Mouse (Mus musculus) gastrocnemius, postnatal 4 days (tissue): Measurements from ENCODE around the gene Slc34a2. TPM values are rescaled to one million over a fixed set of nuclear protein-coding genes. Genes with fewer than 3 reads are reported as not detected.

Source experiments
- DNase-seq, 2 experiments: peaks; one replicate each; pipeline ENCODE4 v3.0.0; 2021 to 2022; ENCODE audit warnings: low spot score in 2 of 2, mixed read lengths in 2 of 2
- long read RNA-seq, 2 experiments: library from polyadenylated mRNA; stranded (forward); transcript quantifications; one replicate each; pipeline ENCODE4 v2.0.0; 2021
- total RNA-seq, 2 experiments: library from RNA; stranded (reverse); gene quantifications; 2 replicates each; pipeline ENCODE4 v1.2.3; 2021

Gene Slc34a2
- under 1 TPM in 1 of 2 experiments, not detected in 1; 0.37 TPM for total RNA-seq
- long read RNA-seq, experiment 1, full-length matches to known transcripts = 1 of 1 reads
- long read RNA-seq, experiment 1, partial matches to known transcripts = 0 of 1 reads
- long read RNA-seq, experiment 1, other reads (novel, unspliced or antisense) = 0 of 1 reads
- long read RNA-seq, experiment 2 = 0 reads

- DNase-seq = no peak
These were observed at the start of gene Slc34a2 for GRCm38 (mm10) chr5:53037781-53038180. Gene Slc34a2, plus strand, starts transcription at chr5:53038081.

DNA sequence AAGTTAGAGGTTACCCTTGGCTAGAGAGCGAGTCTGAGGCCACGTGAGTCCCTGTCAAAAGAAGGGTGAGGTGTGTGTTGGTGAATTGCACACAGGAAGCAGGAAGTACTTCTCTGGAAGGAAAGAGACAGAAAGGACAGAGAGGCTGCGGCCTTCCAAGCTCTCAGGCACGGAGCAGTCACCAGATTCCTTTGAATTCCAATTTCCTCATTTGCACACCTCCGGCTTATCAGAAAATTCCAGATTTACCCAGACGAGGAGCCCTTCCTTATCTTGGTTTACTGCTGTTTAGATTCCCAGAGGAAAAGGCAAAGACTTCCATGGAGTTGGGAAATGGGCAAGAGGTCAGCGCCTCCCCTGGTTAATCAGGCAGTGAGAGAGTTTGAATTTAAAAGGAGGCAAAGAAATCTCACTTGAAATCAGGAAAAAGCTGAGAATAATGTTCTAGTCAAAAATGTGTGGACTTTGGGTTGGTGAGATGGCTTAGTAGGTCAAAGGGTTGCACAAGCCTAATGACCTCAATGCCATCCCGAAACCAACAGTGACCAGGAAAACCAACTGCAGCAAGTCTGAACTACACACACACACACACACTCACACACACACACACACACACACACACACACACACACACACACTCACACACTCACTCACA lies 47.1 kb upstream of the Slc34a2 start:
- no peak for DNase-seq

DNA sequence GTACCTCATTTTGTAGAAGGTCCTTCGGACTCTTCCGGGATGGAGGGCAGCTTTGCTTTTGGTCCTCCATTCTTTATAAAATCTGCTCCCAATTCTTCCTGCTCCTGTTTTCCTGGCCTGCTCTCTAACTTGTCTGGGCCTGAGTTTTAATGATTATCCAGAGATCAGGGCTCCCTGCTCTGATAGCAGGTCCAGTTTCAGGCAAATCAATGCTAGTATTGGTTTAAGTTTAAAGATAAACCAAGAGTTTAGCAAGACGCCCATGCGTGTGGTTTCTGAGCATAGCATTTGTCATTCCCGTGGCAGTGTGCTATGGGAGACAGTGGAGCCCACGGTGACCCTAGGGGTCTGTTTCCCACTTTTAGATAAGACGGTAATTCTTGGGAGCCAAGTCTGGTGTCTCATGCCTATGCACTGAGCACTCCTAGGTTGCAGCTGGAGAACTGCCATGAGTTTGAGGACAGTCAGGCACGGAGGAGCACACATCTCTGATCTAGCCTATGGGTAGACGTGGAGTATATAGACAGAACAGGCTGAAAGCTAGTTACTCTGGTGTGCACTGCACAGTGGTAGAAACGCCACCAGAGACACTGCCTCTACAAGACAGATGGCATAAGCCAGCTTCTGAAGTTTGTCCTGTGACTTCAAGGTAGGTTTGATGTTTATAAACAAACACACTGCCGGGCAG lies 45.5 kb upstream of the Slc34a2 start:
- no peak for DNase-seq

- DNase-seq = no peak
These were observed 44.2 kb upstream of the Slc34a2 start for GRCm38 (mm10) chr5:52993490-52994282.

DNA sequence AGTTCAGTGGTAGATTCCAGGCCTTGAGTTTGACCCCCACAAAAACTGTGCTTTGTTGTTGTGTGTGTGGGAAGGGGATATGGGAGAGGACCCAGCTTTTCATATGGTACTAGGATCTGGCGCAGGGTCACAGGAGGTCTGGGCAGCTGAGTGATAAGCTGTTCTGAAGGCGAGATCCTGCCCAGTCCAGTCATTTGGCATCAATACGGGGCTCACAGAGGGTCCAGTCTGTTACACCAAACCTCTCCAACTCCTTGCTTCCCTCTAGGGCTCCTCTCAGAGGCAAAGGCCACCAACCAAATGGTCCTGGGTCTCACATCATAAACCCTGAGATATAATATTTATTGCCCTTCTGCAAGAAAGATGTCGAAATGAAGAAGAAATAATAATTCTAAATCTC lies 42.4 kb upstream of the Slc34a2 start:
- no peak for DNase-seq

- DNase-seq = no peak
These were observed 41.7 kb upstream of the Slc34a2 start for GRCm38 (mm10) chr5:52996145-52996544.

GRCm38 (mm10) chr5:52996601-52997000 lies 41.3 kb upstream of the Slc34a2 start:
- no peak for DNase-seq

DNA sequence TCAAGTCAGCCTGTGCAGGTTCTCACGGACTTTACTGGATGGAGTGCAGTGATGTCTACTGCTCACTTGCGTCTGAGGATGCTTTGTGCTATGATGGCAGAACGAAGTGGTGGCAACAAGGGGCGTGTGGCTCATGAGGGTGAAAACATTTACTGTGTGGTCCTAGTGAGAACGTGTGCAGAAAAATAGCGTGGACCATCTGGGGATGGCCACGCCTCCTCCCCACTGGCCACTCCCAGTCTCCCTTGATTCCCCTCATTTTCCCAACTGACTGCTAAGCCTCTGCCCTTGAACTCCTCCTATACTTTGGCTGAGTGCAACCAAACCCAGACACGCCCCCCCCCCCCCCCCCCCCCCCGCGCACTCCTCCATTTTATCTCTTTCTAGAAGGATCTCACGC lies 40.8 kb upstream of the Slc34a2 start:
- no peak for DNase-seq

- DNase-seq = no peak
These were observed 39.7 kb upstream of the Slc34a2 start for GRCm38 (mm10) chr5:52998097-52998760.

GRCm38 (mm10) chr5:53000169-53000872 lies 37.6 kb upstream of the Slc34a2 start:
- no peak for DNase-seq

DNA sequence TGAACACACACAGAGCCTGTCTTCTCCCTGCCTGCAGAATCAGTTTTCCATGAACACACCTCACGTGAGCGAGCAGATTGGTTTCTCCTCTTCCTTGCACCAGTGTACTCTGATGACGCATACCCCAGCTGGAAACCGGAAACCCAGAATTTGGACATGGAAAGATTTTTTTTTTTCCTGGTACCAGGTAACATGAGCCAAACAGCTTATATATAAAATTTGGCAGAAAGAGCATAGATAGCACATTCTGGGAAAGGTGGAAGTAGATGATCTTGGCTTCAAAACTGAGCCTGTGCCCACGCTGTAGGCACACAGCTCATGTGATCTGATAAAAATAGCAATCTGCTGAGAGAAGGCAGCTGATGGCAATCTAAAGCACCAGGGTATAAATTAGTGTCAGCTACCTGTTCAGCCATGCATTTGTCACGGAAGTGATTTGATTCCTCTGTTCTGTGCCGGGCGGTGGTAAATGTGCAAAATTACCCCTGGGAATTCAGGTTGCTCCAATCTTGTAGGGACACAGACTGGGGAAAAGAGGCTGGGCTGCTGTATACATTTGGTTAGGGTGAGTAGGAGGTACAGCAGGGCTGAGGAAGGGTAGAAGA lies 35.2 kb upstream of the Slc34a2 start:
- no peak for DNase-seq

DNA sequence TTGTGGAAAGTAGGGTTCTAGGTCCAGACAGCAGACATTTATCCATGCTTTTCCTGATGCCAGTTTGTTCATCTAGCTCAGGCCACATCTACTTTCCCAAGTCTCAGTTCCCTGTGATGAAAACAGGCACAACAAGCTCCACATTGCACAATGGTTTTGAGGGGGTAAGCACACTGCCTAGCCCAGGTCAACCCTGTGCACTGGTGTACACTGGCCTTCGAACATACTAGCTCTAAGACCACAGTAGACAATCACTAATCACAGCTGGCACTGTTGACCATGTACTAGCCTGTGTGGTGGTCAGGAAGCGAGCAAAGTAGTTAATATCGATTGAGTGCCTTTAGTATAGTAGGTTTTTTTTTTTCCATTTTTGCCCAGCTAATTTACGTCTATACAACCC lies 34.4 kb upstream of the Slc34a2 start:
- DNase-seq = no peak

GRCm38 (mm10) chr5:53003981-53004380 lies 33.9 kb upstream of the Slc34a2 start:
- DNase-seq = no peak

DNA sequence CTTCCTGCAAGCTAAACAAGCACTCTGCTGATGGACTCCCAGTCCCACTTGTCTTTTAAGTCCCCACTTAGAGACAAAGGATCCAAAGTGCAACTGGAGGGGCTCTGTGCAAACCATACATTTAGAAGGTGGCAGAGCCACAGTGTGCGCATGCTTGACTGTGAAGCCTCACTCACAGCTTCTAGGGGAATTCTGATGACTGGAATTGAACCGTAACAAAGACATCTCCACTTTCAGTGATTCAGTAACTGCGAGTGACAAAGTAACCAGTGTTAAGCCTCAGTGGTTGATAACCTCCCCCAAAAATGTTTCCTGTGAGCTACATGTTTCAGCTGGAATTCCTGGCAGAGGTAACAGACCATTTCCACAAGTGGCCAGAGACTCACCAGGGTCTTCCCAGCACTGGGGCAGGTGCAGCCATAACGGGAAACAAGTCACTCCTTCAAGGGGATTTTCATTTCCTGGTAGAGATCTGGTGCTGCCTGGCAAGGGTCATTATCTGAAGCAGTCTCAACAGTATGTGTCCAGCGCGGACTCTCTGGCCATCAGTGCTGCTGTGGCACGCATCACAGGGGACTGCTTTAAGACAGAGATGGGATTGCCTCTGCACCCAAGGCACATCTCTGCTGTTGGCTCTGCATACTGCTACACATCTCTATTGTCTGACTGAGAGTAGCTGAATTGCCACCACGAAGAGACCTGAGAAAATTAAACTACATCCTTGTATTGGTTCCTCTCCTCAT lies 28.7 kb upstream of the Slc34a2 start:
- no peak for DNase-seq

DNA sequence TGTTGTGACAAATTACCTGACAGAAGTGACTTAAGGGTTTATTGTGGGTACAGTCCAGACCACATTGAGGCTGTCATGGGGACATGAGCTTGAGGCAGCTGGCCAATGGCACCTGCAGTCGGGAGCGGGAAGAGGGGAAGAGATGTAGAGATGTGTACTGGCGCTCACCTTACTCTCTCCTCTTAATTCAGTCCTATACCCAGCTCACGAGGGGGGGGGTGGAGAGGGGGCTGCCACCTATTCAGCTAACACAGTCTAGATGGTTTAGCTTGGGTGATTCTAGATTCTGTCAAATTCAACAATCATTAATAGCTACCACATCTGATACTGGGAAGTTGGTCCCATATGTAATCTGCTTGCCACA lies 28.1 kb upstream of the Slc34a2 start:
- DNase-seq = no peak

- no peak for DNase-seq
These were observed 26.6 kb upstream of the Slc34a2 start for GRCm38 (mm10) chr5:53011327-53011726.

DNA sequence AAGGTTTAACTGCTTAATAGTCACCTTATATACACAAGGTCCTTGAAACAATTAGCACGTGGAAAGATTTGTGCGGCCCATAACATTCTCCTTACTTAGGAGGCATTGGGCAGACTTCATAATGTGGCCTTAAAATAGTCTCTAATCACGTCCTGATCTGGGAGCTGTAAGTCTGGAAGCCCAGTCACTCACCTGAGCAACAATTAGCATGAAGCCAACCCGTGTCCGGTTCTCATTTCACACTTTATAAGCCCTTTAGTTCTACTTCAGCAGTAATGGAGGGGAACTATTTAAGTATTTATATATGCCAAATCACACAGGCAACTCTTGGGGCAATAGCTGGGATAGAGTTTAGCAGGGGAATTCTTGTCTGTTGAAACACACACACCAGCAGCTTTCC lies 21.3 kb upstream of the Slc34a2 start:
- DNase-seq = no peak

DNA sequence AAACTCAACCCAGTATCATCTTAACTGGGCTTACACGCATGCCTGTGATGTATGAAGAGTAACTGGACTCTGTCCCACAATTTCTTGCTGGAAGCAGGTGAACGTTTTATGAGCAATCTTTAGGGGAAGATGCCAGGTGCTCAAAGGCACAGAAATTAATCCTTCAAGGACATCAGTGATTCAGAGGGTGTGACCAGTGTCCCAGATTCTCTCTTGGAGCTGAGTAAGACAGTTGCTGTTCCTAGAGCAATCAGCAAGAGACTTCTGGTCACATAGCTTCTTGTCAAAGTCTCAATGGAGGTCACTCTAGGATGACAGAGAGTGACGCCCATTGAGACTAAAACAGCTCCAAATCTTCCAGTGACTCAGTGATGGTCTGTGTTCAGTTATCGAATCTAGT lies 19.6 kb upstream of the Slc34a2 start:
- DNase-seq = no peak

DNA sequence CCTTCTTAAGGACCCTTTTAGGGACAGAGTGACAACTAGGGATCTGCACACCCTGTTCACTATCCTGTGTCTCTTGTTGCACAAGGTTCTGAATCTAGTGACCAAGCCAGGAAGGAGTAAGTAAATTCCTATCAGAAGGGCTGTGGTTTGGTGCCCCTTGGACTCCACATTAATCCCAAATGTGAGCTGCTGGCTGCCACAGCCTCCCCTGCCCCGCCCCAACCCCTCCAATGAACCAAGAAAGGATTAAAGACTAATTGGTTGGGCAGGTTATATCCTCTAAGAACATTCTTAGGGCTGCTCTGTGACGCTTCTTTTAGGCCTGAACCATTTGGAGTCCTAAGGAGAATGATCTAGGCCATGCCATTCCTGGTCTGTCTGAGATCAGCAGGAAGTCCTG lies 14.4 kb upstream of the Slc34a2 start:
- DNase-seq = no peak

GRCm38 (mm10) chr5:53023901-53024300 lies 14.0 kb upstream of the Slc34a2 start:
- no peak for DNase-seq
